Mouse (Mus musculus): ENCODE measurements around the gene Cgas. TPM values are rescaled to one million over a fixed set of nuclear protein-coding genes. Genes with fewer than 3 reads are reported as not detected.
A peak's percentile ranks its signal among the peaks of the same experiment; 100 is the strongest.
"Not testable (repeated sequence)": the region's sequence is repeated elsewhere in the genome, so short reads cannot be mapped to it uniquely, and the experiment has no call there.

The Cgas gene
- under 1 TPM; 0.45 to 0.55 TPM for total RNA-seq (2021)

- DNase-seq (ENCODE audit: low spot score): peak; percentile 67
- intact Hi-C loops (cut with DNase I): no loop called here
Observed at GRCm38 (mm10) chr9:78442579-78443392, at the start of gene Cgas. TSS of gene Cgas (minus strand) at chr9:78443237.

GRCm38 (mm10) chr9:78492254-78492653 is 49.2 kb upstream of the Cgas start:
- intact Hi-C loops (cut with DNase I): no loop called here
- DNase-seq (ENCODE audit: low spot score): no peak

- no peak for DNase-seq (ENCODE audit: low spot score)
- intact Hi-C loops (cut with DNase I): no loop called here
Observed at GRCm38 (mm10) chr9:78491169-78491568, 48.1 kb upstream of the Cgas start.

DNA sequence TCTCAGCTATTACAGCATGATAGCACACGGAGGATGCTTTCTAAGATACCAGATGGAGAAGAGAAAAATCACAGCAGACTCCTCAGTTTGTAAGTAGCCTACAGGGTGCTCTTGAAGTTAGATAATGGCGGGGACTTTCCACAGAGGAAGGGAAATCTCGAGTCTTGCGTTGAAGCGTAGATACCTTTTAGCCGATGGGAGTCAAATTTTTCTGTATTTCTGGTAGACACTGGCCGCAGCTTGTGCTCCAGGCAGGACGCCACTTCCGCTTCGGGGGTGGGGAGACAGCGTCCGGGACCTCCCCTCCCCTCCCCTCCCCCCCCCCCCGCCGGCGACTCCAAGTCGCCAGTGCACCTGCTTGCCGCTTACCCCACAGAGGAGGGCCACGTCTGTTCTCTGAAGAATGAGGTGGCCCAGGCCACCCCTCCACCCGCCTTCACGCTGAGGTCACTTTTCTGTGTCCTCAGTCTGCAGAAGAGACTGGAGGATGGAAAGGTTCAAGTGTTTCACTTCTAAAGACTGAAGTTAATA is 45.9 kb upstream of the Cgas start, which contains the start of gene Eef1a1:
Eef1a1 (minus strand) TSS at position 262 of the 531 bp plus-strand sequence.
- DNase-seq (ENCODE audit: low spot score): peak; percentile 20
- intact Hi-C loops (cut with DNase I): loop anchor here (2.0 kb wide), 1 partner anchor 38 kb away; no protein-coding TSS in a partner anchor

- intact Hi-C loops (cut with DNase I): loop anchor here (2.0 kb wide), 1 partner anchor 39 kb away; no protein-coding TSS in a partner anchor
- not testable (repeated sequence) for DNase-seq (ENCODE audit: low spot score)
Observed at GRCm38 (mm10) chr9:78488021-78488420, 45.0 kb upstream of the Cgas start.

- DNase-seq (ENCODE audit: low spot score): no peak
- intact Hi-C loops (cut with DNase I): no loop called here
Observed at GRCm38 (mm10) chr9:78484660-78485059, 41.6 kb upstream of the Cgas start.

DNA sequence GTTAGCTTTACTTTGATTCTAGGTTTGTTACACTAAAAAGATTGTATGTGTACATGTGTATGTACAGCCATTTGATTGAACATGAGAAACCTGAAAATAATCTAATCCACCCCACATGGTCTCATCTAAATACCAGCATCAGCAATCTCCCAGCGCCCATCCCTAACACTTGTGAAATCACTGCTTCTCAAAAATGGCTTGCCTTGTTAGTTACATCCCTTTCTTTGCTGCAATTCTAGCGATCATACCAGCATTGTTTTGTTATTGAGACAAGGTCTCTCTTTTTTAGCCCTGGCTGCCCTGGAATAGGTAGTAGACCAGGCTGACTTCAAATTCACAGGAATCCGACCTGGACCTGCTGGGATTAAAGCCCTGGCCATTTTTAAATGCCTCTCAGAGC is 39.3 kb upstream of the Cgas start:
- intact Hi-C loops (cut with DNase I): no loop called here
- no peak for DNase-seq (ENCODE audit: low spot score)

DNA sequence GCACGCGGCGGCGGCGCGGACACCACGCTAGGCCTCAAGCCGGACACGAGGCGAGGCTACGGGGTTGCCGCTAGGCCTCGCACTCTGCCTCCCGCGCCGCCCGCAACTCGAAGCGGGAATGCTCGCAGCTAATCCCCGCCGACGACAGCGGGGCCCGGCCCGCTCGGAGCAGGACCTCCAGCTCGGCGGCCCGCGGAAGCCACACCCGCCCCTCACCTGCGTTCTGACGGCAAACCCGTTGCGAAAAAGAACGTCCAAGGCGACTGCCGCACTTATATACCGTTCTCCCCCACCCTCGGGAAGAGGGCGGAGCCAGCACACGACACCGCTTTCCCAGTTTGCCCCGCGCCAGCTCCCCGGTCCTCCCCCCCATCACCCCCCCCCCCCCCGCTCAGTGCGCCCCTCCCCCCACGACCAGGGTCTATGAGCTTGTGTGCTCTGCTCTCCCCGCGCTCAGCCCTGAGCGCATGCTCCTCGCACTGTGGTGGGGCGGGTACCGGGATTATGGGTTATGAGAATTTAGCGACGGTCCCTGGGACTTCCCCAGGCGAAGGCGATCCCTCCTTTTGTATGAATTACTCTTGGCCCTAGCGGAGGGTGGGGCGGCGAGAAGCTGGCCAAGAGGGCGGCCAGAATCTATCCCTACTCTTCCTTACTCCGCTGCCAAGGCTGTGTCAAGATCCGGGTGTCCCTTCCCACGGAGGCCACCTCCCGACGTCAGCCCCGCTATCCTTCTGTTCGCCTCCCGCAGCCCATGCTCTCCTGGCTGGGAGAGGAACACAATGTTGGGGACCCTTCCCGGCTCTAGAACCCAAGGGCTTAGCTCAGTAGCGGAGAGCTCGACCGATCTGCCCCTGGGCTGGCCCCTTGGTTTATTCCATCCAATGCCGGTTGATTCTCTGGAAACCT is 38.6 kb upstream of the Cgas start:
- intact Hi-C loops (cut with DNase I): loop anchor here (2.0 kb wide), 1 partner anchor 47 kb away; no protein-coding TSS in a partner anchor
- DNase-seq (ENCODE audit: low spot score): peak; percentile 96

DNA sequence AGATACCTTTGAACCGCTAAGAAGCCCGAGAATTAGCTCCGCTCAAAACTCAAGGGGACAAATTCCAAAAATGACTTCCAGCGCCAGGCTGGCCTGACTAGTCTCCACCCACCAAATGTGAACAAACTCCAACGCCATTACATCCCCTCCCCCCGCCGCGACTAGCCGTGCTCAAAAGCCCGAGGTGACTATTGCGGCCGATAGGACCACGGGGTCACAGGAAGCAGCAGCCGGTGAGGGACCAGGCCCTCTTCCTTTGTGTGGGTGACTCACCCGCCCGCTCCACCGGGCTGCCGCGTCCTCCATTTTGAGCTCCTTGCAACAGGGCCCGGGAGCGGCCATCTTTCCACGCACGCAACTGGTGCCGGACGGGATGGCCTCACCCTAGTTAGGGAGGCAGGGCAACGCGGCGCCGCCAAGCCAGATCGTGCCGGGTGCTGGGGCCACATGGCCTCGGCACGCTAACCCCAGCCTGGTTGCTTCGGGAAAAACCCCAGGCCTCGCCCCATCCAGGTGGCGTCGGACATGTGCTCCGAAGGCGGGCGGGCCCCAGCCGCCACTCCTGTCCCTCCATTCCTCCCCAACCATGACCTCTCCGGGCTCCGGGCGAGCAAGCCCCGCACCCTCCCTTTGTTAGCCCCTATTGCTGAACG is 37.8 kb upstream of the Cgas start:
- peak; percentile 59 for DNase-seq (ENCODE audit: low spot score)
- intact Hi-C loops (cut with DNase I): loop anchor here (2.0 kb wide), 1 partner anchor 48 kb away; no protein-coding TSS in a partner anchor

DNA sequence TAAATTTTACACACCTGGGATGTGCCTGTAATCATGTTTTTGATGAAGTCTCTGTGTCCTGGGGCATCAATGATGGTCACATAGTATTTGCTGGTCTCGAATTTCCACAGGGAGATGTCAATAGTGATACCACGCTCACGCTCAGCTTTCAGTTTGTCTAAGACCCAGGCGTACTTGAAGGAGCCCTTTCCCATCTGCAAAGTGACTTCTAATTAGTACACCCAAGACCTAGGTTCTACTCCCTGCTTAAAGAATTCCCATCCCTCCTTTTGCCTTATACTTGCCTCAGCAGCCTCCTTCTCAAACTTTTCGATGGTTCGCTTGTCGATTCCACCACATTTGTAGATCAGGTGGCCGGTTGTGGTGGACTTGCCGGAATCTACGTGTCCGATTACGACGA is 37.2 kb upstream of the Cgas start:
- intact Hi-C loops (cut with DNase I): loop anchor here (2.0 kb wide), 1 partner anchor 49 kb away; no protein-coding TSS in a partner anchor

DNA sequence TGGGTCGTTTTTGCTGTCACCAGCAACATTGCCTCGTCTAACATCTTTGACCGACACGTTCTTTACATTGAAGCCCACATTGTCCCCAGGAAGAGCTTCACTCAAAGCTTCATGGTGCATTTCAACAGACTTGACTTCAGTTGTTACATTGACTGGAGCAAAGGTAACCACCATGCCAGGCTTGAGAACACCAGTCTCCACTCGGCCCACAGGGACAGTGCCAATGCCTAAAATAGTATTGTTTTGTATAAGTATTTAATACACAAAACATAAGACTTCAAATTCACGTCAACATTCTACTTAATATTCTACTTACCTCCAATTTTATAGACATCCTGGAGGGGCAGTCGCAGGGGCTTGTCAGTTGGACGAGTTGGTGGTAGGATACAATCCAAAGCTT is 36.3 kb upstream of the Cgas start:
- intact Hi-C loops (cut with DNase I); DNase-seq (ENCODE audit: low spot score): not testable (repeated sequence)

More for the DNA sequence above, 37.2 kb upstream of the Cgas start:
- not testable (repeated sequence) for DNase-seq (ENCODE audit: low spot score)

DNA sequence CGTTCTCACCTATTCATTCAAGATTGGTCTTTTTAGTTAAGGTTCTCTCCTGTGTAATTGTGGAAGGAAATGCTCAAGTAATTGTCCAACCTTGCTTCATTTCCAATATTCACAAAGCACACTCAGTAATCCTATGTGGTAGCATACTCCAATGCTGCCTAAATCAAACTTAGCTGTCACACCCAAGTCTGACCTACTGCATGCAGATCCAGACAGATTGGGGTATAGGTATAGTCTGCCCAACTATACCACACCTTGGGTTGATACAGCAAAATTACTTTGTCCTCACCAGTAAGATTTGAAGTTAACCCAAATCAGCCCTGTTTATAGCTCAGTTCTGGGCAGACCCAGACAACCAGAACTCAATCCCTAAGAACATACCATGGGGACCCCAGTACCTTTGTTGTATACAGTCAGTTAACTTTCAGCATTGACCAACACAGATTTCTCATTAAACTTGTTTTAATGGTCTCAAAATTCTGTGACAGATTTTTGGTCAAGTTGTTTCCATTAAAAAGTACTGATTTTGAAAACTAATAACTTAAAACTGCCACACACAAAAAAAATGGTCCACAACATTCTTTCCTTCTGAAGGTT is 35.1 kb upstream of the Cgas start:
- intact Hi-C loops (cut with DNase I); DNase-seq (ENCODE audit: low spot score): not testable (repeated sequence)

- intact Hi-C loops (cut with DNase I): loop anchor here (2.0 kb wide), 2 partner anchors 28 to 76 kb away; partner anchors contain the start of genes Gm17324 and Mto1
- DNase-seq (ENCODE audit: low spot score): no peak
Observed at GRCm38 (mm10) chr9:78477021-78477551, 34.0 kb upstream of the Cgas start.

- DNase-seq (ENCODE audit: low spot score): no peak
- intact Hi-C loops (cut with DNase I): loop anchor here (2.0 kb wide), 2 partner anchors 28 to 76 kb away; partner anchors contain the start of genes Gm17324 and Mto1
Observed at GRCm38 (mm10) chr9:78476531-78477020, 33.5 kb upstream of the Cgas start.

DNA sequence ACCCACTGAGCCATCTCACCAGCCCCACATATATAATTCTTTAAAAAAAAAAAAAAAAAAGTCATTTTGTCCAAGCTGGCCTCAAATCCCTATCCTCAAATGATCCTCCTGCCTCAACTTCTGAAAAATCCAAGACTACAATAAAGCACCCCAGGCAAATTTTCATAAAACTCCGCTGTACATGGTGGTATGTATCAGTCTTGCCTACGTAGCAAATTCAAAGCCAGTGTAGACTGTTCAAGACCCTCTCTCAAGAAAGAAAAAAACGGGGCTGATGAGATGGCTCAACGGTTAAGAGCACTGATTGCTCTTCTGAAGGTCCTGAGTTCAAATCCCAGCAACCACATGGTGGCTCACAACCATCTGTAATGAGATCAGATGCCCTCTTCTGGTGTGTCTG is 32.8 kb upstream of the Cgas start:
- no peak for DNase-seq (ENCODE audit: low spot score)
- intact Hi-C loops (cut with DNase I): loop anchor here (2.0 kb wide), 2 partner anchors 27 to 77 kb away; partner anchors contain the start of genes Gm17324 and Mto1

GRCm38 (mm10) chr9:78475383-78475780 is 32.3 kb upstream of the Cgas start:
- intact Hi-C loops (cut with DNase I): no loop called here
- no peak for DNase-seq (ENCODE audit: low spot score)

DNA sequence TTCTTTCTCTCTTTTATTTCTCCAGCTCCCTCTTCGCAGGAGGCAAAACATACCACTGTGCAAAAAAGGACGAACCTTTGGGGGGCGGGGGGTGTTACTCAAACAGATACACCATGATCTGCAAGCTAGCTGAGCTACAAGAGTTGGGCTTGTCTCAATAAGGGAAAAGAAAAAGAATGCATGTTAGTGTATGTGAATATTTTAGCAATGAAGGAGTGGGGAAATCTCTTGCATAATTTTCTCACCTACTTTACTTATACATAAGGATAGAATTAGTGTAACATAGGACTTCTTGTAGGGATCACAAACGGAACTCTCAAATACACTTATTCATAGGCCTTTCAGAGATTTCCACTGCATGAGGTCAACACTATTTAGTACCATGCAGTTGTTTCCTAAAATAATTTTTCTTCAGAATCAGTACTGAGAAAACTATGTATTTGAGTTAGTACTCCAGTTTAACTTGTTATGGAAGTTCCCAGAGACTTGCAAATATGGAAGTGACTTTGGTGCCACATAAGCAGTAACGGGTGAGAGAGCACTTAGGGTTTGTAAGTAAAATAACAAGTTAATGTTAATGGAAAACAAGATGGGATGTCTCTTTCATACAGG is 31.8 kb upstream of the Cgas start:
- no peak for DNase-seq (ENCODE audit: low spot score)
- intact Hi-C loops (cut with DNase I): no loop called here

DNA sequence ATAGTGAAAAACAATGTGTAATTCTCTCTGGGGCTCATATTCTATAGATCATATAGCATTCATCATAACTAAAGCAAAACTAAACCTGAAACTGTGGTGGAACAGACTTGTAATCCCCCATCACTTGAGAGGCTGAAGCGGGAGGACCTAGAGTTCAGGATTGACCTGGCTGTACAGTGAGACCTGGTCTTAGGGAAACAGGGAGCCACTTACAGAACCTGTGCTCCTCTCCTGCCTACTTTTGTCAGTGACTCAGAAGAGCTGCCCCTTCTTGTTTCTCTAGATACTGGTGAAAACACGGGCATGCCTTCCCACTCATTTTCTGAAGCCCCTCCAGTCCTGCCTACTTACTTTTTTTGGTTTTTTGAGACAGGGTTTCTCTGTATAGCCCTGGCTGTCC is 31.2 kb upstream of the Cgas start:
- no peak for DNase-seq (ENCODE audit: low spot score)
- intact Hi-C loops (cut with DNase I): no loop called here
